Mouse (Mus musculus) lung, adult 18-20 months (tissue): Measurements from ENCODE around the gene Spg7.
"Not testable (repeated sequence)": the region's sequence is repeated elsewhere in the genome, so short reads cannot be mapped to it uniquely, and the experiment has no call there.

ENCODE experiments used
- DNase-seq, 2 experiments: peaks; one replicate each; pipeline ENCODE4 v3.0.0; 2022; ENCODE audit warnings: mixed read lengths in 2 of 2

Spg7 gene

GRCm38 (mm10) chr8:123101735-123102685 is 39.3 kb downstream of the Spg7 start, which contains the start of gene Rpl13:
Gene Rpl13 (plus strand): TSS chr8:123102350.
- peak; percentile 97 to 98 for DNase-seq

GRCm38 (mm10) chr8:123102855-123103254 is 40.1 kb downstream of the Spg7 start:
- not testable (repeated sequence) for DNase-seq

DNA sequence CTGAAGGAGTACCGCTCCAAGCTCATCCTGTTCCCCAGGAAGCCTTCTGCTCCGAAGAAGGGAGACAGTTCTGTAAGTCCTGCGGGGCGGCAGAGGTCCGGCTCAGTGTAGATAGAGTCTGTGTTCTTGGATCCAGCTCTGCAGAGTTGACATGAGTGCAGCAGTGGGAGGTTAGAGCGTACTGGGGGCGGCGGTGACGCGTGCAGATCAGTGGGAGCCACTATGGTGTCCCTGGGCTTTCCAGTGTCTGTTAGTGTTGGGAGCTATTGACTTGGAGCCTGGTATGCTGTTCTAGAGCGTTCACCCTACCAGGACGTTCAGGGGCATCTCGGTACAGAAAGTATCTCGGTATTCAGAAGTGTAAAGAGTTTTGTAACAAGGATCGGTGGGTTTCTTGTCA is 40.5 kb downstream of the Spg7 start:
- no peak for DNase-seq

GRCm38 (mm10) chr8:123104046-123104767 is 41.5 kb downstream of the Spg7 start:
- DNase-seq: no peak

GRCm38 (mm10) chr8:123105553-123106326 is 43.0 kb downstream of the Spg7 start:
- DNase-seq: no peak

DNA sequence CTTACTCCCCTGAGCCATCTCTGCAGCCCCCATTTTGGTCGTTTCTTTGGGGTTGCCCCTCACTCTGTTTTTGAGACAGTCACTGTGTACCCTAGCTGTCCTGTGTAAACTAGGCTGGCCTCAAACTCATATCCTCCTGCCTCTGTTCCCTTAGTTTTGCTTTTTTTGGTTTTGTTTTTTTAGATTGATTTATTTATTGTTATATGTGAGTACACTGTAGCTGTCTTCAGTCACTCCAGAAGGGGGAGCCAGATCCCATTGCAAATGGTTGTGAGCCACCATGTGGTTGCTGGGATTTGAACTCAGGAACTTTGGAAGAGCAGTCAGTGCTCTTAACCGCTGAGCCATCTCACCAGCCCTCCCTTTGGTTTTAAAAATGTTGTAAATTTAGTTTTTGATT is 43.8 kb downstream of the Spg7 start:
- no peak for DNase-seq

GRCm38 (mm10) chr8:123108010-123108409 is 45.3 kb downstream of the Spg7 start:
- no peak for DNase-seq

- no peak for DNase-seq
Observed at GRCm38 (mm10) chr8:123108953-123109352, 46.2 kb downstream of the Spg7 start.

DNA sequence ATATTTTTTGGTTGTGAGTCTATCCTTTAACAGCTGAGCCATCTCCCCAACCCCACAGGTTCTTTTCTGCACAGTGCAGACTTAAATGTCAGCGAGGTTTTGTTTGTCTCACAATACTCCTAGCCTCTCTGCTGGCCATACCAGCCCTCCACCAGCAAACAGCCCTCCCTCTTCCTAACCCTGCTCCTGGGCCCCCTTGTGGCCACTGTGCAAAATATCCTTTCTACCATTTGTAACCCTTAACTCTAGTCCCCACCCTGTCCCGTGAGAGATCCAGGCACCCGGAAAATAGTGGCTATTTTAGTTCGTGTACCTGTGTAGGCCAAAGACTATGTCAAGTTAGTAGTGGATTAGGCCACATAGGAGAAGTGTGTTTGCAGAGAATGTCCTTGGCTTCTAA is 47.9 kb downstream of the Spg7 start:
- DNase-seq: peak; percentile 37 to 58

DNA sequence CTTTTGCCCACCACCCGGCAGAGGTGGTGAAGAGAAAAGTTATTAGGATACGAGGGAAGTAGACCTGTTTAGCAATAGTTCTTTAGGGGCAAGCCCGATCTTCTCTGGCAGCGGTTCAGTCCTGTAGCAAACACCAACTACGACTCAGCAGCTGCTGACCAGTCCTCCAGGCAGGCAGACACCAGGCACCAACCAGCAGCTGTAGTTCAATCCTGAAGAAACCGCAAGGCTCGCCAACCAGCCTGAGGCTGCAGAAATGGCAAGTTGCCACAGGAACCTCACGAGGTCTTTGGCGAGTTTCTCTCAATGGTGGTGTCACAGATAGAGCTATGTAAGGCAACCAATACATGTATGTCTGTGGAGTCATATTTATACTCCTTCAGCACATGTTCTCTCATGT is 50.1 kb downstream of the Spg7 start:
- DNase-seq: no peak

GRCm38 (mm10) chr8:123113908-123114469 is 51.2 kb downstream of the Spg7 start:
- no peak for DNase-seq

DNA sequence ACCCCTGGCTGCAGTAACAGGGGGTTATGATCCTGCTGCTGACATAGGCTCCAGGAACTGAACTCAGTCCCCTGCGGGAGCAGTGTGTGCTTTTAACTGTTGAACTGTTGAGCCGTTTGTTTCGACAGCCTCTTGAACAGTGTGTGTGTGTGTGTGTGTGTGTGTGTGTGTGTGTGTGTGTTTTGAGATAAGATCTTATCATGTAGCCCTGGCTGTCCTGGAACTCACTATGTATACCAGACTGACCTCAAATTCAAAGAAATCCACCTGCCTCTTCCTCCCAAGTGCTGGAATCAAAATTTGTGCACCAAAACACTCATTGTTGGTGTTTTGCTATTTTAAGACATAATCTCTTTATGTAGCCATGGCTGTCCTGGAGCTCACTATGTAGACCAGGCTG is 51.9 kb downstream of the Spg7 start:
- DNase-seq: no peak

- DNase-seq: no peak
Observed at GRCm38 (mm10) chr8:123117127-123117731, 54.5 kb downstream of the Spg7 start, which contains the start of gene Cpne7. Gene Cpne7 (plus strand): TSS chr8:123117374.

- DNase-seq: no peak
Observed at GRCm38 (mm10) chr8:123117744-123118143, 55.0 kb downstream of the Spg7 start.

DNA sequence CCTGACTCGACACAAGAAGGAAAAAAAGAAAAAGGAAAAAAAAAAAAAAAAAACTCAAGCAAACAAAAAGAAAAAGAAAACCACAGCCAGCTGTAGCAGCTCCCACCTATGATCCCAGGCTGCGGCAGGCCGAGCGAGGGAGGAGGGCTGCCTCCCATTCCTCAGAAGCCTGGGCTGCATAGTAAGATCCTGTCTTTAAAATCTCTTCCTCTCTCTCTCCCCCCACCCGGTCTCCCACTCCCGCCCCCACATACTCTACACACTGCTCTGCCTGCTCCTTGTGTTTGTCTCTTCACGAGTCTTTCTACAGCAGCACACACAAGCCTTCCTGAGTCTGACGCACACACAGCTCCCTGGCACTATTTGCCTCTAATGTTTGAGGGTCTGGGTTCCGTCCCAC is 59.3 kb downstream of the Spg7 start:
- no peak for DNase-seq

DNA sequence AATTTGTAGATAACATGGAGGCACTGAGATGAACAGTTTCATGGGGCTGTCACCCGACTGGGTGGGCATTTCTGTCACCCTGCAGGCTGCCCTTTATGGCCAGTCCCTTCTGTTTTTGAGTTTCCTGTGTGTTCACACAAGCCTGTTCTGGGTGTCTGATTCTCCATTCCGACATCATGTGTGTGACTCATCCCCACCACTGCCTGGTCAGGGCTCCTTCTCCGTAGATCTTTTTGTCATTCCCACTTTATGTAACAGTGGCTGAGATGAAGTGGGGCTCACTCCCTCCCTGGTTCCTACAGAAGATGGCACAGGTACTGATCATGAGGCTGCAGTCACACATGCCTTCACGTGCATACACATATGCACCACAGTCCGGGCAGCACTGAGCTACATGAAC is 59.9 kb downstream of the Spg7 start:
- no peak for DNase-seq

GRCm38 (mm10) chr8:123126193-123126816 is 63.6 kb downstream of the Spg7 start:
- DNase-seq: peak; percentile 64 to 65

- DNase-seq: no peak
Observed at GRCm38 (mm10) chr8:123131041-123131440, 68.3 kb downstream of the Spg7 start.

- DNase-seq: no peak
Observed at GRCm38 (mm10) chr8:123132953-123133352, 70.2 kb downstream of the Spg7 start.

- no peak for DNase-seq
Observed at GRCm38 (mm10) chr8:123134149-123134713, 71.5 kb downstream of the Spg7 start.

- DNase-seq: no peak
Observed at GRCm38 (mm10) chr8:123135406-123135805, 72.7 kb downstream of the Spg7 start.
